Mouse (Mus musculus): ENCODE data around the gene Ifrd2. TPM values are rescaled to one million over a fixed set of nuclear protein-coding genes. Genes with fewer than 3 reads are reported as not detected.

The Ifrd2 gene
- polyA plus RNA-seq, 2 experiments = 135 to 149 TPM

GRCm38 (mm10) chr9:107547957-107548356, 39.5 kb upstream of the Ifrd2 start:
- no peak overlapping the region for H3K27ac ChIP-seq
- TF ChIP-seq CTCF (IDR thresholded peaks at IDR 0.05; ENCODE audit: low read depth) (0 out of 2 replicates have a peak, but pooled peaks have one; percentile 1), EP300 (IDR thresholded peaks at IDR 0.05; ENCODE audit: low read depth) (no peak)
- H3K4me3 ChIP-seq (ENCODE audit: insufficient read depth in 1 of 2, low read depth in 2 of 2, low read length in 2 of 2) = no peak overlapping the region
- H3K27me3 ChIP-seq (ENCODE audit: control insufficient read depth, insufficient read depth, low read length) = peaks cover 3% of the 10 kb centered on the region; the same call in 1 of the 2 replicates
- ATAC-seq (ENCODE audit: insufficient read depth) (no peak), DNase-seq (ENCODE audit: low read depth in 3 of 3, low spot score in 3 of 3) (no peak)
- WGBS (ENCODE audit: insufficient replicate concordance) = 66% methylated on average over 5 of the region's 5 CpGs
- H3K4me1 ChIP-seq (replicated peaks; ENCODE audit: control insufficient read depth in 2 of 2, insufficient read depth in 2 of 2, low read length in 1 of 2) = peaks cover 22 to 28% of the 10 kb centered on the region in 2 experiments
- no peaks in the 10 kb centered on the region for H3K9me3 ChIP-seq (ENCODE audit: control insufficient read depth, low read length)
- H3K36me3 ChIP-seq (replicated peaks; ENCODE audit: control insufficient read depth, insufficient read depth, low read depth) = no peaks in the 10 kb centered on the region
- H3K4me2 ChIP-seq (ENCODE audit: low read depth) = no peak overlapping the region
- no peak overlapping the region for H3K9ac ChIP-seq (replicated peaks)

DNA sequence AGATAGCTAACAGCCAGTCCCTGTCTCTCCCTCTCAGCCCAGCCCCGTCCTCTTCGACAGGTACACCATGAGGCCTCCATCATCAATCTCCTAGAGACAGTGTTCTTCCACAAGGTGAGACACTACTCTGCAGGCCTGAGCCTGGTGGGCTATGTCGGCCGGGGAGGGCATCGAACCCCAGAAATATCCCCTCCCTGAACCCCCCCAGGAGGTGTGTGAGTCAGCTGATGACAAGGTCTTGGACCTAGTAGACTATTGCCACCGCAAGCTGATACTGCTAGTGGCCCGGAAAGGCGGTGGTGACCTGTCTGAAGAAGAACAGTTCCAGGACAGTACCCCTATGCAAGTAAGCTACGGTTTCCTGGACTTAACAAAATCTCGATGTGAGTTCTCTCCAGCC, 38.6 kb upstream of the Ifrd2 start:
- 78% methylated on average over 10 of the region's 10 CpGs for WGBS (ENCODE audit: insufficient replicate concordance)
- Histone ChIP-seq H3K27ac (no peak overlapping the region), H3K9ac (replicated peaks) (no peak overlapping the region), H3K4me2 (ENCODE audit: low read depth) (no peak overlapping the region), H3K4me1 (replicated peaks; ENCODE audit: control insufficient read depth in 2 of 2, insufficient read depth in 2 of 2, low read length in 1 of 2) (peaks cover 31 to 36% of the 10 kb centered on the region in 2 experiments), H3K9me3 (ENCODE audit: control insufficient read depth, low read length) (no peaks in the 10 kb centered on the region), H3K27me3 (ENCODE audit: control insufficient read depth, insufficient read depth, low read length) (peaks cover 3% of the 10 kb centered on the region; the same call in 1 of the 2 replicates), H3K4me3 (ENCODE audit: insufficient read depth in 1 of 2, low read depth in 2 of 2, low read length in 2 of 2) (no peak overlapping the region), H3K36me3 (replicated peaks; ENCODE audit: control insufficient read depth, insufficient read depth, low read depth) (no peaks in the 10 kb centered on the region)
- ATAC-seq (ENCODE audit: insufficient read depth) (no peak), DNase-seq (ENCODE audit: low read depth in 3 of 3, low spot score in 3 of 3) (no peak)
- TF ChIP-seq EP300 (IDR thresholded peaks at IDR 0.05; ENCODE audit: low read depth) (no peak), CTCF (IDR thresholded peaks at IDR 0.05; ENCODE audit: low read depth) (no peak)

- TF ChIP-seq CTCF (IDR thresholded peaks at IDR 0.05; ENCODE audit: low read depth) (no peak), EP300 (IDR thresholded peaks at IDR 0.05; ENCODE audit: low read depth) (no peak)
- Histone ChIP-seq H3K27me3 (ENCODE audit: control insufficient read depth, insufficient read depth, low read length) (peaks cover 3% of the 10 kb centered on the region; the same call in 1 of the 2 replicates), H3K9me3 (ENCODE audit: control insufficient read depth, low read length) (no peaks in the 10 kb centered on the region), H3K27ac (no peak overlapping the region), H3K9ac (replicated peaks) (no peak overlapping the region), H3K4me3 (ENCODE audit: insufficient read depth in 1 of 2, low read depth in 2 of 2, low read length in 2 of 2) (no peak overlapping the region), H3K4me1 (replicated peaks; ENCODE audit: control insufficient read depth in 2 of 2, insufficient read depth in 2 of 2, low read length in 1 of 2) (peaks cover 31 to 36% of the 10 kb centered on the region in 2 experiments), H3K36me3 (replicated peaks; ENCODE audit: control insufficient read depth, insufficient read depth, low read depth) (no peaks in the 10 kb centered on the region), H3K4me2 (ENCODE audit: low read depth) (no peak overlapping the region)
- DNase-seq (ENCODE audit: low read depth in 3 of 3, low spot score in 3 of 3) = no peak
- 75% methylated on average over 20 of the region's 20 CpGs for WGBS (ENCODE audit: insufficient replicate concordance)
- no peak for ATAC-seq (ENCODE audit: insufficient read depth)
Observed at GRCm38 (mm10) chr9:107549297-107550074, 38.0 kb upstream of the Ifrd2 start.

- TF ChIP-seq CTCF (IDR thresholded peaks at IDR 0.05; ENCODE audit: low read depth) = no peak
- 39% methylated on average over 23 of the region's 23 CpGs for WGBS (ENCODE audit: insufficient replicate concordance)
- DNase-seq (ENCODE audit: low read depth in 3 of 3, low spot score in 3 of 3) = no peak
- no peaks in the 10 kb centered on the region for H3K36me3 ChIP-seq (replicated peaks; ENCODE audit: control insufficient read depth, insufficient read depth, low read depth)
- H3K4me3 ChIP-seq (ENCODE audit: insufficient read depth in 1 of 2, low read depth in 2 of 2, low read length in 2 of 2) = peak overlapping the region in 1 of 2 experiments; percentile 39; a peak in 2 of 4 replicates
- H3K27me3 ChIP-seq (ENCODE audit: control insufficient read depth, insufficient read depth, low read length) = peaks cover 3% of the 10 kb centered on the region; the same call in 1 of the 2 replicates
- no peak overlapping the region for H3K27ac ChIP-seq
- H3K9ac ChIP-seq (replicated peaks) = no peak overlapping the region
- peak overlapping the region; percentile 67 for H3K4me2 ChIP-seq (ENCODE audit: low read depth)
- no peaks in the 10 kb centered on the region for H3K9me3 ChIP-seq (ENCODE audit: control insufficient read depth, low read length)
- no peak for ATAC-seq (ENCODE audit: insufficient read depth)
- peaks cover 31 to 38% of the 10 kb centered on the region in 2 experiments for H3K4me1 ChIP-seq (replicated peaks; ENCODE audit: control insufficient read depth in 2 of 2, insufficient read depth in 2 of 2, low read length in 1 of 2)
Observed at GRCm38 (mm10) chr9:107550491-107551116, 36.8 kb upstream of the Ifrd2 start.

All from liver, embryonic 14.5 days (tissue).